Mouse (Mus musculus): ENCODE results near the gene Tmem174. TPM values are rescaled to one million over a fixed set of nuclear protein-coding genes. Genes with fewer than 3 reads are reported as not detected.

The Tmem174 gene
- total and polyA plus RNA-seq, 2 experiments from 2014 or later, result 0.10 TPM; not detected in 1

DNA sequence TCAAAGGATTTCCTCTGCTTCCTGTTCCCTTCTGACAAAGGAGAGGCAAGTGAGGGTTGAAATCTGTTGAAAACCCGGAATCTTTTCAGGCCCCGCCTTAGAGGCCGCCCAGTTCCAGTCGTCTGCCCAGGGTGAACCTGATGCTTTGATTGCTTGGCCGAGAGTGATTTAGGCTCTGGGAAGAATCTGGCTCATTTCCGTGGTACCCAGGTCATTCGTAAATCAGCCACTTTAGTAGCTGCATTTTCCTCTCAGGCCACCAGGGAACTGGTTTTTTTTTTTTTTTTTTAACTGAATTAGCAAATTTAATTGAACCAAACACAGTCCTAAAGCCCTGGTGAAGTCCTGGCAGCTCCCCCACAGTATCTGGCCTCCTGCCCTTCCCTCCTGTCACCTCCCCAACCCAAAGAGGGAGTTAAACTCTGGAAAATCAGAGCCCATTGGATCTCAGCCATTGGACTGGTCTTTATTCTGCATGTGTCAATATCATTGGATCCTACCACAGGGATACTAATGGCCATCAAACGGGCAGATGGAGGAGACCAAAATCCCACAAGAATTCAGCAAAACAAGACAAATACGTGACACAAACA lies 29.2 kb downstream of the Tmem174 start:
- H3K4me2 ChIP-seq (ENCODE audit: low read depth), result no peak overlapping the region
- no peaks in the 10 kb centered on the region for H3K4me1 ChIP-seq (ENCODE audit: insufficient read depth)
- WGBS, result 60% methylated on average over 9 of the region's 9 CpGs
- no peak overlapping the region for H3K27ac ChIP-seq (ENCODE audit: low read depth, low read length)
- no peak for DNase-seq
- 0 out of 2 replicates have a peak, but pooled peaks cover 3% of the 10 kb centered on the region for H3K9me3 ChIP-seq (ENCODE audit: low read length)
- TF ChIP-seq CTCF (IDR thresholded peaks at IDR 0.05; ENCODE audit: low read depth), result no peak
- H3K4me3 ChIP-seq (ENCODE audit: low read depth, low read length), result no peak overlapping the region
- H3K27me3 ChIP-seq (ENCODE audit: insufficient read depth, low read length), result no peaks in the 10 kb centered on the region
- no peak for ATAC-seq
- H3K36me3 ChIP-seq (ENCODE audit: insufficient read depth), result no peaks in the 10 kb centered on the region
- H3K9ac ChIP-seq, result no peak overlapping the region

GRCm38 (mm10) chr13:98603799-98604198 lies 33.4 kb downstream of the Tmem174 start:
- Histone ChIP-seq H3K4me1 (ENCODE audit: insufficient read depth) (no peaks in the 10 kb centered on the region), H3K27me3 (ENCODE audit: insufficient read depth, low read length) (no peaks in the 10 kb centered on the region), H3K9me3 (ENCODE audit: low read length) (0 out of 2 replicates have a peak, but pooled peaks cover 3% of the 10 kb centered on the region), H3K4me3 (ENCODE audit: low read depth, low read length) (no peak overlapping the region), H3K27ac (ENCODE audit: low read depth, low read length) (no peak overlapping the region), H3K4me2 (ENCODE audit: low read depth) (no peak overlapping the region), H3K36me3 (ENCODE audit: insufficient read depth) (no peaks in the 10 kb centered on the region), H3K9ac (no peak overlapping the region)
- WGBS, result 93% methylated on average over 11 of the region's 11 CpGs
- TF ChIP-seq CTCF (IDR thresholded peaks at IDR 0.05; ENCODE audit: low read depth), result no peak
- ATAC-seq (no peak), DNase-seq (no peak)

DNA sequence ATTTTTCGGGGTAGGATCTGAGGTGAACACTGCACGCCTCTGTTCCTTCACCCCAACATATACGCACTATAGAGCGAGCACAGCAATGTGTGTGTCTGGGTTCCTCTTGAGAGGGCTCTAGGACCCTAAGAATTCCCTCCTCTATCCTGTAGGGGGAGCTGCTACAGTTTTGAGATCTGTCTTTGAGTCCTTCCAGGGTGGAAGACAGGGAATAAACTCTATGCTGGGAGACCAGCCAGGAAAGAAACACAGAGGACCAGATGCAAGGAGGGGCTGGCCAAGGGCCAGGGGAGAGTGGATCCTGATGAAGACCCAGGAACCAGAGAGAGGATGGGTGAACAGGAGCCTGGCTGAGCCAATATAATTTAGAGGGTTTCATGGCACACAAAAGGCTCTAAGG lies 40.5 kb downstream of the Tmem174 start:
- ATAC-seq, result no peak
- TF ChIP-seq CTCF (IDR thresholded peaks at IDR 0.05; ENCODE audit: low read depth), result peak; percentile 29; the same call in 1 of the 2 replicates
- no peak overlapping the region for H3K27ac ChIP-seq (ENCODE audit: low read depth, low read length)
- no peak overlapping the region for H3K9ac ChIP-seq
- no peak for DNase-seq
- H3K9me3 ChIP-seq (ENCODE audit: low read length), result no peaks in the 10 kb centered on the region
- H3K4me2 ChIP-seq (ENCODE audit: low read depth), result no peak overlapping the region
- H3K4me1 ChIP-seq (ENCODE audit: insufficient read depth), result no peaks in the 10 kb centered on the region
- no peaks in the 10 kb centered on the region for H3K36me3 ChIP-seq (ENCODE audit: insufficient read depth)
- no peaks in the 10 kb centered on the region for H3K27me3 ChIP-seq (ENCODE audit: insufficient read depth, low read length)
- H3K4me3 ChIP-seq (ENCODE audit: low read depth, low read length), result no peak overlapping the region
- WGBS, result 87% methylated on average over 4 of the region's 4 CpGs

GRCm38 (mm10) chr13:98594726-98595141 lies 42.5 kb downstream of the Tmem174 start:
- H3K9me3 ChIP-seq (ENCODE audit: low read length), result no peaks in the 10 kb centered on the region
- H3K4me3 ChIP-seq (ENCODE audit: low read depth, low read length), result no peak overlapping the region
- H3K4me2 ChIP-seq (ENCODE audit: low read depth), result no peak overlapping the region
- WGBS, result 81% methylated on average over 10 of the region's 10 CpGs
- peaks cover 6% of the 10 kb centered on the region for H3K27me3 ChIP-seq (ENCODE audit: insufficient read depth, low read length)
- no peaks in the 10 kb centered on the region for H3K4me1 ChIP-seq (ENCODE audit: insufficient read depth)
- no peak for ATAC-seq
- TF ChIP-seq CTCF (IDR thresholded peaks at IDR 0.05; ENCODE audit: low read depth), result no peak
- no peak overlapping the region for H3K27ac ChIP-seq (ENCODE audit: low read depth, low read length)
- no peak overlapping the region for H3K9ac ChIP-seq
- DNase-seq, result no peak
- no peaks in the 10 kb centered on the region for H3K36me3 ChIP-seq (ENCODE audit: insufficient read depth)

DNA sequence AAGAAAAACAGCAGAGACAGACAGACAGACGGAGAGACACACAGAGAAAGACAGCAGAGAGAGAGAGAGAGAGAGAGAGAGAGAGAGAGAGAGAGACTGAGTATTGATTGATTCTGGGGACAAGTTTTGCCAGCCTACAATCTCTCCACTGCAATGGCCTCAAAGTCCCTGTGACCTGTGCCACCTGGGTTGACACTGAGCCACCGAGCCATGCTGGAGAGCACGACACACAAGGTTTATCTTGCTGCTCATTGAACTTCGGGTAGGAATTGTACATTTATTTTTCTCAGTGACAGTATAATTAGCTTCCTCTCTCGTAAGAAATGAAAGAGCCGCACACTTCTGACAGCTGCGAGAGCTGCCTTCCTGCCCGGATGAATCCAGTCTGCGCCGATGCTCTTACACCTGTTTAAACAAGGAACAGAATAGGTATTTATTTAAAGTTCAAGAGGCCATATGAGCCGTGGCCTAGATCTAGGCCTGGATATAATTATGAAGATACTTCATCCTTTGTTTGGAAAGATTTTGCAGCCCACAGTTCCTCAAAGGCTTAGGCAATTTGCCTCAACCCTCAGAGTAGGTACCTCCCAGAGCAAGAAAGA lies 43.2 kb downstream of the Tmem174 start:
- TF ChIP-seq CTCF (IDR thresholded peaks at IDR 0.05; ENCODE audit: low read depth), result no peak
- Histone ChIP-seq H3K27ac (ENCODE audit: low read depth, low read length) (no peak overlapping the region), H3K4me3 (ENCODE audit: low read depth, low read length) (no peak overlapping the region), H3K4me1 (ENCODE audit: insufficient read depth) (no peaks in the 10 kb centered on the region), H3K9me3 (ENCODE audit: low read length) (no peaks in the 10 kb centered on the region), H3K9ac (no peak overlapping the region), H3K27me3 (ENCODE audit: insufficient read depth, low read length) (peaks cover 13% of the 10 kb centered on the region), H3K4me2 (ENCODE audit: low read depth) (no peak overlapping the region), H3K36me3 (ENCODE audit: insufficient read depth) (no peaks in the 10 kb centered on the region)
- ATAC-seq, result no peak
- WGBS, result 77% methylated on average over 11 of the region's 11 CpGs
- no peak for DNase-seq

DNA sequence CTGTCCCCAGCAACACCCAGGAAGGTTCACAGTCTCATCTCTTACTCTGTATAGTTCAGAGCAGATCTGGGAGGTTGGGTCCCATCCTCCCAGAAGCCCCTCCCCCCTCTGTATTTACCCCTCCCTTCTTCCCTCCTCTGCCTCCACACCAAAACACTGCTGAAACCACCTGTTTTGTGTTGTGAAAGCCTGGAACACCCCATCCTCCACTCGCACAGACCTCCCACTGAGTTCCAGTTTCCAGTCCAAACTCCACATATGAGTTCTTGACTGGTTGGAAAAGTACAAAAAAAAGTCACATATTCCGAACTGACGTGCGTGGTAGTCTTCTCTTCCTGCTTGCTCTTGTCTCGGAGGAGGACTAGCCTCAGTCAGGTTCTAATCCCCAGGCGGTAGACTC lies 45.8 kb downstream of the Tmem174 start:
- H3K9me3 ChIP-seq (ENCODE audit: low read length), result no peaks in the 10 kb centered on the region
- no peak overlapping the region for H3K27ac ChIP-seq (ENCODE audit: low read depth, low read length)
- WGBS, result 72% methylated on average over 6 of the region's 6 CpGs
- DNase-seq, result no peak
- no peak overlapping the region for H3K4me2 ChIP-seq (ENCODE audit: low read depth)
- ATAC-seq, result no peak
- no peak overlapping the region for H3K4me3 ChIP-seq (ENCODE audit: low read depth, low read length)
- no peak for TF ChIP-seq CTCF (IDR thresholded peaks at IDR 0.05; ENCODE audit: low read depth)
- H3K36me3 ChIP-seq (ENCODE audit: insufficient read depth), result no peaks in the 10 kb centered on the region
- no peaks in the 10 kb centered on the region for H3K4me1 ChIP-seq (ENCODE audit: insufficient read depth)
- no peak overlapping the region for H3K9ac ChIP-seq
- H3K27me3 ChIP-seq (ENCODE audit: insufficient read depth, low read length), result peaks cover 32% of the 10 kb centered on the region

GRCm38 (mm10) chr13:98590693-98591389 lies 46.4 kb downstream of the Tmem174 start:
- H3K4me1 ChIP-seq (ENCODE audit: insufficient read depth), result no peaks in the 10 kb centered on the region
- no peak overlapping the region for H3K27ac ChIP-seq (ENCODE audit: low read depth, low read length)
- WGBS, result 75% methylated on average over 6 of the region's 6 CpGs
- H3K4me3 ChIP-seq (ENCODE audit: low read depth, low read length), result no peak overlapping the region
- no peak for DNase-seq
- TF ChIP-seq CTCF (IDR thresholded peaks at IDR 0.05; ENCODE audit: low read depth), result no peak
- H3K9ac ChIP-seq, result no peak overlapping the region
- no peaks in the 10 kb centered on the region for H3K36me3 ChIP-seq (ENCODE audit: insufficient read depth)
- no peak overlapping the region for H3K4me2 ChIP-seq (ENCODE audit: low read depth)
- no peaks in the 10 kb centered on the region for H3K9me3 ChIP-seq (ENCODE audit: low read length)
- H3K27me3 ChIP-seq (ENCODE audit: insufficient read depth, low read length), result peaks cover 35% of the 10 kb centered on the region
- ATAC-seq, result no peak

Data from forebrain, postnatal 0 days (tissue).